Comparison of ENCODE assay signal across 9 mouse cellular contexts in the genomic region with DNA sequence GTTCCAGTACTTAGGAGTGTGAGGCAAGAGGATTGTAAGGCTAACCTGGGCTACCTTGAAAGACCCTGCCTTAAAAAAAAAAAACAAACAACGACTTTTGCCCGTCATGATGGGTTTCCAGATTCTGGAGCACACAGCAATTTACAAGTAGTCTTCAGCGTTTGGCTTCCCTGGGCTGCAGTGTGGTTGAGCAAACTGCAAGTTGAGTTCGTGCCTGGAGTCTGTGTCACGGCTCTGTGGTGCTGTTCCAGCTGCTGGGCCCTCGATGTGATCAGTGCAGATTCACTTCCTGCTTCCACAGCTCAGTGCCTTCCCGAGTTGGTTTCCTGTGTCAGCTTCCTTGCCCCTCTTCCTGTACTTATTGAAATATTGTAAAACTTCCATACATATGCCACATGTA. TPM values are rescaled to one million over a fixed set of nuclear protein-coding genes. Genes with fewer than 3 reads are reported as not detected.
DNase-seq lines count a peak whose midpoint lies in the region; ATAC-seq lines count a peak whose summit lies in the region.
"Had no signal": no experiment of that assay in that cellular context is flagged by ENCODE, and none has a peak within 500 bp of the region (broad histone marks: within the 10 kb centered on the region; RNA-seq: fewer than 3 reads in every experiment).

No protein-coding gene starts in this region.

- peaks cover 17% of the 10 kb centered on the region for H3K36me3 ChIP-seq in liver, embryonic 12.5 days

- no peak overlapping the region for H3K4me3 ChIP-seq in liver, embryonic 12.5 days
- H3K4me3 ChIP-seq: myocyte had no signal

- no peak for ATAC-seq in liver, embryonic 12.5 days

- H3K27ac ChIP-seq in liver, embryonic 12.5 days, result peak overlapping the region; percentile 68

- H3K9me3 ChIP-seq in liver, embryonic 12.5 days (replicated peaks), result no peaks in the 10 kb centered on the region

- peaks cover 20% of the 10 kb centered on the region for H3K4me1 ChIP-seq in liver, embryonic 12.5 days

- no peak overlapping the region for H3K9ac ChIP-seq in liver, embryonic 12.5 days

- no peaks in the 10 kb centered on the region for H3K27me3 ChIP-seq in liver, embryonic 12.5 days (replicated peaks)

- DNase-seq in adrenal gland, postnatal 10 days, result peak; percentile 22
- DNase-seq in adrenal gland, adult 2 months, result no peak
- peak; percentile 20 to 40 for DNase-seq in urinary bladder, postnatal 36 days (ENCODE audit: low spot score in 2 of 2)
- no peak for DNase-seq in urinary bladder, postnatal 10 days (ENCODE audit: low spot score)
- peak; percentile 40 for DNase-seq in skeletal muscle tissue, adult 2 months (ENCODE audit: low read depth, low spot score)
- no peak for DNase-seq in retina, embryonic 14.5 days (ENCODE audit: low spot score)
- DNase-seq in spleen, adult 12 weeks (ENCODE audit: low spot score), result no peak

- WGBS in liver, embryonic 12.5 days (ENCODE audit: insufficient replicate concordance), result 25% methylated on average over 7 of the region's 7 CpGs

- H3K4me2 ChIP-seq in liver, embryonic 12.5 days, result no peak overlapping the region

RNA-seq across cellular contexts. Expression of a gene that starts 52.3 kb away (rescaled TPM):
- 10 to 100 TPM; 21.2 to 21.9 TPM for total RNA-seq in adrenal gland, postnatal 10 days (2021)
- 10 to 100 TPM; 20.1 to 22.2 TPM for total RNA-seq in adrenal gland, adult 2 months (2021)
- 14.2 and 14.3 TPM in 2 replicates for polyA plus RNA-seq in adrenal gland, adult 2 months (2012; rRNA removed)
- polyA plus RNA-seq in liver, embryonic 12.5 days (2016; fragmentation: Nextera tagmentation; extraction: Ambion mirVana), result 5.3 and 5.6 TPM in 2 replicates

RNA-seq across cellular contexts. Expression of a gene that starts 56.1 kb away (rescaled TPM):
- 10 to 100 TPM; 79.3 to 94.3 TPM for total RNA-seq in adrenal gland, postnatal 10 days (2021)
- 100 to 1,000 TPM in 1 of 2 experiments, 10 to 100 TPM in 1; 67.7 to 105 TPM for total RNA-seq in adrenal gland, adult 2 months (2021)
- 25.9 and 34.3 TPM in 2 replicates for polyA plus RNA-seq in adrenal gland, adult 2 months (2012; rRNA removed)
- polyA plus RNA-seq in liver, embryonic 12.5 days (2016; fragmentation: Nextera tagmentation; extraction: Ambion mirVana), result 35.4 and 36.6 TPM in 2 replicates

Comparison
In these comparisons a context has a peak if more than half of its experiments do, and no peak if none do; other contexts are left out.
1. DNase-seq: peak in adrenal gland, postnatal 10 days (single experiment), urinary bladder, postnatal 36 days (2 of 2) and skeletal muscle tissue, adult 2 months (single experiment); none in adrenal gland, adult 2 months (single experiment), urinary bladder, postnatal 10 days (single experiment), retina, embryonic 14.5 days (single experiment) and spleen, adult 12 weeks (single experiment).